Mouse (Mus musculus) brain, embryonic 14.5 days (tissue): ENCODE measurements around the gene Nras. TPM values are rescaled to one million over a fixed set of nuclear protein-coding genes. Genes with fewer than 3 reads are reported as not detected.

Source experiments
- DNase-seq: peaks from one replicate; pipeline ENCODE4 v3.0.0-alpha.2; 2011; ENCODE audit warnings: low read depth
- CTCF ChIP-seq: fragments of 200-500 bp; IDR thresholded peaks from 2 replicates; pipeline ENCODE4 v1.5.1; 2012; ENCODE audit warnings: inconsistent platforms, mild to moderate bottlenecking, moderate library complexity, borderline replicate concordance; ENCODE audit not compliant: insufficient read depth, insufficient read length; ENCODE audit errors: extremely low read depth
- POLR2A ChIP-seq: fragments of 200-500 bp; IDR thresholded peaks from 2 replicates; pipeline ENCODE4 v1.6.1; 2012; ENCODE audit warnings: mild to moderate bottlenecking, inconsistent platforms, borderline replicate concordance; ENCODE audit not compliant: poor library complexity, insufficient read depth, insufficient read length, severe bottlenecking; ENCODE audit errors: extremely low read depth
- polyA plus RNA-seq: library from polyadenylated mRNA; depleted of rRNA; stranded (reverse); fragments of >200 nt; gene quantifications from 2 replicates; pipeline ENCODE4 v1.2.3, GENCODE M21; 2012; rRNA removed

Gene Nras
- polyA plus RNA-seq, 1 experiment: 80.4 TPM

- TF ChIP-seq POLR2A (no peak), CTCF (no peak)
- no peak for DNase-seq
Measured at GRCm38 (mm10) chr3:103101194-103101593, 43.1 kb downstream of the Nras start.

- DNase-seq: peak; percentile 9
- TF ChIP-seq CTCF (no peak), POLR2A (no peak)
Measured at GRCm38 (mm10) chr3:103101909-103102308, 43.8 kb downstream of the Nras start.

GRCm38 (mm10) chr3:103102454-103103390, 44.6 kb downstream of the Nras start, which contains the start of gene Dennd2c:
Gene Dennd2c, plus strand, starts transcription at chr3:103102604.
- peak; percentile 90 for DNase-seq
- TF ChIP-seq CTCF (no peak), POLR2A (0 out of 2 replicates have a peak, but pooled peaks have one; percentile 4)

GRCm38 (mm10) chr3:103107565-103108240, 49.6 kb downstream of the Nras start:
- no peak for DNase-seq
- TF ChIP-seq POLR2A: no peak
- no peak for TF ChIP-seq CTCF

GRCm38 (mm10) chr3:103112216-103112615, 54.1 kb downstream of the Nras start:
- TF ChIP-seq CTCF (no peak), POLR2A (no peak)
- no peak for DNase-seq

Other genes with a start within 250 kb of the Nras start
- gene Sycp1, start 122.2 kb upstream of the Nras start, polyA plus RNA-seq: not detected in 2 replicates
- gene Nr1h5, start 94.2 kb upstream of the Nras start, polyA plus RNA-seq: 0.12 and 0.13 TPM in 2 replicates
- 46.5 and 49.0 TPM in 2 replicates for gene Sike1, start 62.6 kb upstream of the Nras start, polyA plus RNA-seq
- gene Csde1, start 37.9 kb upstream of the Nras start, polyA plus RNA-seq: 61.0 and 122 TPM in 2 replicates
- 0.16 and 0.21 TPM in 2 replicates for gene Ampd1, start 15.7 kb downstream of the Nras start, polyA plus RNA-seq
- gene Dennd2c, start 44.3 kb downstream of the Nras start, polyA plus RNA-seq: 1.0 and 1.5 TPM in 2 replicates
- 161 and 168 TPM in 2 replicates for gene Bcas2, start 113.4 kb downstream of the Nras start, polyA plus RNA-seq
- gene Trim33, start 221.0 kb downstream of the Nras start, polyA plus RNA-seq: 23.7 and 38.8 TPM in 2 replicates